Mouse (Mus musculus): Measurements from ENCODE around the gene Nectin3.

GRCm38 (mm10) chr16:46397945-46398344 is 100.4 kb downstream of the Nectin3 start:
- no peak for TF ChIP-seq CTCF (IDR thresholded peaks at IDR 0.05; ENCODE audit: extremely low read depth, insufficient read depth, low read length)
- TF ChIP-seq POLR2A (IDR thresholded peaks at IDR 0.05; ENCODE audit: extremely low read depth, insufficient read depth, low read length), result no peak
